Mouse (Mus musculus) ES-Bruce4 (cell line): ENCODE data around the gene Pigyl. TPM values are rescaled to one million over a fixed set of nuclear protein-coding genes. Genes with fewer than 3 reads are reported as not detected.

Source experiments
- H3K27ac ChIP-seq: 2 replicates; pipeline ENCODE4 v1.5.1; 2012; ENCODE audit warnings: low read length, inconsistent platforms; ENCODE audit not compliant: insufficient read depth
- H3K27me3 ChIP-seq: 2 replicates; pipeline ENCODE4 v1.6.1; 2012; ENCODE audit warnings: mild to moderate bottlenecking, low read length, inconsistent platforms; ENCODE audit not compliant: control insufficient read depth, poor library complexity, insufficient read depth, severe bottlenecking
- H3K36me3 ChIP-seq: 2 replicates; pipeline ENCODE4 v1.6.1; 2012; ENCODE audit warnings: inconsistent platforms, mild to moderate bottlenecking, low read length, moderate library complexity; ENCODE audit not compliant: control insufficient read depth, poor library complexity, insufficient read depth, severe bottlenecking
- H3K4me1 ChIP-seq: one replicate; pipeline ENCODE4 v1.8.1; 2011; ENCODE audit warnings: low read length; ENCODE audit not compliant: control insufficient read depth, insufficient read depth
- H3K4me3 ChIP-seq: 2 replicates; pipeline ENCODE4 v1.5.1; 2011; ENCODE audit warnings: low read depth, mild to moderate bottlenecking, low read length
- H3K9ac ChIP-seq: 2 replicates; pipeline ENCODE4 v1.6.1; 2012; ENCODE audit warnings: low read depth, mild to moderate bottlenecking, inconsistent platforms; ENCODE audit not compliant: poor library complexity, severe bottlenecking
- H3K9me3 ChIP-seq: replicated peaks from 2 replicates; pipeline ENCODE4 v1.6.1; 2012; ENCODE audit warnings: mild to moderate bottlenecking, low read length, inconsistent platforms; ENCODE audit not compliant: control insufficient read depth, poor library complexity, insufficient read depth, severe bottlenecking
- CTCF ChIP-seq: IDR thresholded peaks from one replicate; pipeline ENCODE4 v1.8.1; 2011; ENCODE audit warnings: low read depth, low read length
- EP300 ChIP-seq: IDR thresholded peaks from 2 replicates; pipeline ENCODE4 v1.6.1; 2011; ENCODE audit warnings: low read depth, low read length; ENCODE audit not compliant: insufficient read depth
- POLR2A ChIP-seq: IDR thresholded peaks from one replicate; pipeline ENCODE4 v1.8.1; 2011; ENCODE audit warnings: low read length; ENCODE audit not compliant: insufficient read depth
- polyA plus RNA-seq: library from polyadenylated mRNA; stranded (reverse); fragments of >200 nt; gene quantifications from 2 replicates; pipeline ENCODE4 v1.2.4, GENCODE M21; 2011; ENCODE audit warnings: low read depth; ENCODE audit not compliant: missing spikeins, insufficient read depth, insufficient read length

The Pigyl gene
- polyA plus RNA-seq, 1 experiment: 86.5 TPM

- Histone ChIP-seq H3K27ac (no peak overlapping the region), H3K4me3 (no peak overlapping the region), H3K27me3 (peaks cover 2% of the 10 kb centered on the region; the same call in 1 of the 2 replicates), H3K36me3 (no peaks in the 10 kb centered on the region), H3K4me1 (no peaks in the 10 kb centered on the region), H3K9me3 (0 out of 2 replicates have a peak, but pooled peaks cover 2% of the 10 kb centered on the region), H3K9ac (no peak overlapping the region)
- no peak for TF ChIP-seq EP300
- TF ChIP-seq CTCF: no peak
- no peak for TF ChIP-seq POLR2A
Observed at GRCm38 (mm10) chr9:22196412-22196811, 39.8 kb downstream of the Pigyl start.

Other genes starting within 250 kb of the Pigyl start
- 5.7 and 7.8 TPM in 2 replicates for gene Rab3d, start 238.7 kb upstream of the Pigyl start, polyA plus RNA-seq
- gene Ccdc159, start 229.4 kb upstream of the Pigyl start, polyA plus RNA-seq: 2.9 and 4.9 TPM in 2 replicates
- 19.9 and 21.4 TPM in 2 replicates for gene Tmem205, start 229.3 kb upstream of the Pigyl start, polyA plus RNA-seq
- gene Plppr2, start 219.8 kb upstream of the Pigyl start, polyA plus RNA-seq: 5.4 and 5.6 TPM in 2 replicates
- gene Swsap1, start 201.1 kb upstream of the Pigyl start, polyA plus RNA-seq: 8.5 TPM in 2 replicates
- 0.57 and 1.9 TPM in 2 replicates for gene Epor, start 193.3 kb upstream of the Pigyl start, polyA plus RNA-seq
- 9.2 and 9.7 TPM in 2 replicates for gene Rgl3, start 167.4 kb upstream of the Pigyl start, polyA plus RNA-seq
- gene Ccdc151, start 154.2 kb upstream of the Pigyl start, polyA plus RNA-seq: 1.6 and 2.8 TPM in 2 replicates
- 108 and 116 TPM in 2 replicates for gene Prkcsh, start 154.0 kb upstream of the Pigyl start, polyA plus RNA-seq
- 8.3 and 10.6 TPM in 2 replicates for gene Elavl3, start 104.8 kb upstream of the Pigyl start, polyA plus RNA-seq
- gene Gm49318, start 85.6 kb upstream of the Pigyl start, polyA plus RNA-seq: not detected in 2 replicates
- 7.2 and 8.8 TPM in 2 replicates for gene Zfp653, start 85.5 kb upstream of the Pigyl start, polyA plus RNA-seq
- 20.9 and 21.9 TPM in 2 replicates for gene Ecsit, start 71.4 kb upstream of the Pigyl start, polyA plus RNA-seq
- gene Cnn1, start 57.6 kb upstream of the Pigyl start, polyA plus RNA-seq: 7.8 and 10.1 TPM in 2 replicates
- gene Elof1, start 39.7 kb upstream of the Pigyl start, polyA plus RNA-seq: 48.4 and 49.8 TPM in 2 replicates
- 6.1 and 7.6 TPM in 2 replicates for gene Acp5, start 21.1 kb upstream of the Pigyl start, polyA plus RNA-seq
- 1.2 and 1.4 TPM in 2 replicates for gene Zfp872, start 31.2 kb downstream of the Pigyl start, polyA plus RNA-seq
- 34.4 and 41.6 TPM in 2 replicates for gene Zfp809, start 68.9 kb downstream of the Pigyl start, polyA plus RNA-seq
- gene Zfp599, start 103.0 kb downstream of the Pigyl start, polyA plus RNA-seq: 10.8 and 11.4 TPM in 2 replicates
- 8.4 and 10.7 TPM in 2 replicates for gene Zfp810, start 150.8 kb downstream of the Pigyl start, polyA plus RNA-seq
- 155 and 169 TPM in 2 replicates for gene Anln, start 232.3 kb downstream of the Pigyl start, polyA plus RNA-seq